Mouse (Mus musculus) limb, embryonic 13.5 days (tissue): Measurements from ENCODE around the gene Podxl2. TPM values are rescaled to one million over a fixed set of nuclear protein-coding genes. Genes with fewer than 3 reads are reported as not detected.

Experiments
- ATAC-seq: fragments of 200-750 bp; cut with Nextera tagmentation; 2 replicates; pipeline ENCODE4 v1.8.0; 2017; ENCODE audit warnings: low read depth, moderate number of reproducible peaks, moderate TSS enrichment; ENCODE audit not compliant: low FRiP score
- H3K27ac ChIP-seq: fragments of 300-500 bp; sonication (generic); 2 replicates; pipeline ENCODE4 v1.5.1; 2015; ENCODE audit warnings: inconsistent platforms, mild to moderate bottlenecking, moderate library complexity
- H3K27me3 ChIP-seq: fragments of 300-500 bp; sonication (generic); 2 replicates; pipeline ENCODE4 v1.6.1; 2015; ENCODE audit warnings: mild to moderate bottlenecking, inconsistent platforms
- H3K36me3 ChIP-seq: fragments of 300-500 bp; sonication (generic); 2 replicates; pipeline ENCODE4 v1.6.1; 2015; ENCODE audit warnings: inconsistent platforms, mild to moderate bottlenecking, moderate library complexity
- H3K4me1 ChIP-seq: fragments of 300-500 bp; sonication (generic); 2 replicates; pipeline ENCODE4 v1.6.1; 2015; ENCODE audit warnings: inconsistent platforms
- H3K4me2 ChIP-seq: fragments of 300-500 bp; sonication (generic); replicated peaks from 2 replicates; pipeline ENCODE4 v1.6.1; 2015; ENCODE audit warnings: inconsistent platforms, mild to moderate bottlenecking, moderate library complexity
- H3K4me3 ChIP-seq: fragments of 300-500 bp; sonication (generic); 2 replicates; pipeline ENCODE4 v1.5.1; 2015; ENCODE audit warnings: moderate library complexity, mild to moderate bottlenecking, inconsistent platforms
- H3K9ac ChIP-seq: fragments of 300-500 bp; sonication (generic); 2 replicates; pipeline ENCODE4 v1.6.1; 2015; ENCODE audit warnings: mild to moderate bottlenecking, inconsistent platforms
- H3K9me3 ChIP-seq: fragments of 300-500 bp; sonication (generic); 2 replicates; pipeline ENCODE4 v1.6.1; 2016; ENCODE audit warnings: inconsistent platforms
- WGBS: fragments of 180-500 bp; shearing (Covaris S2); methylation state at CpG from one replicate; pipeline ENCODE4 v1.1.7; 2015; 5-methylcytosine and 5-hydroxymethylcytosine counted together
- polyA plus RNA-seq: library from polyadenylated mRNA; unstranded; fragments of >200 nt; fragmentation: Nextera tagmentation; extraction: Ambion mirVana; gene quantifications from 2 replicates; pipeline ENCODE4 v1.2.1, GENCODE M21; 2015

Gene Podxl2
- polyA plus RNA-seq, 1 experiment from 2014 or later: 108 TPM

- H3K9ac ChIP-seq: no peak overlapping the region
- H3K4me1 ChIP-seq: peaks cover 15% of the 10 kb centered on the region
- WGBS: 19% methylated on average over 3 of the region's 3 CpGs
- no peaks in the 10 kb centered on the region for H3K27me3 ChIP-seq
- no peak overlapping the region for H3K27ac ChIP-seq
- H3K9me3 ChIP-seq: no peaks in the 10 kb centered on the region
- no peak overlapping the region for H3K4me2 ChIP-seq
- no peak for ATAC-seq
- H3K4me3 ChIP-seq: no peak overlapping the region
- no peaks in the 10 kb centered on the region for H3K36me3 ChIP-seq
Measured at GRCm38 (mm10) chr6:88800735-88801134, 74.1 kb downstream of the Podxl2 start.

- Histone ChIP-seq H3K9ac (no peak overlapping the region), H3K4me1 (peaks cover 15% of the 10 kb centered on the region), H3K4me3 (no peak overlapping the region), H3K4me2 (no peak overlapping the region), H3K27ac (no peak overlapping the region), H3K36me3 (no peaks in the 10 kb centered on the region), H3K9me3 (no peaks in the 10 kb centered on the region), H3K27me3 (no peaks in the 10 kb centered on the region)
- ATAC-seq: no peak
- WGBS: 79% methylated on average over 7 of the region's 7 CpGs
Measured at GRCm38 (mm10) chr6:88800191-88800590, 74.7 kb downstream of the Podxl2 start.

- Histone ChIP-seq H3K4me1 (peaks cover 21% of the 10 kb centered on the region), H3K4me2 (no peak overlapping the region), H3K36me3 (no peaks in the 10 kb centered on the region), H3K4me3 (no peak overlapping the region), H3K27me3 (no peaks in the 10 kb centered on the region), H3K9me3 (no peaks in the 10 kb centered on the region), H3K27ac (no peak overlapping the region), H3K9ac (no peak overlapping the region)
- ATAC-seq: no peak
- WGBS: 43% methylated on average over 14 of the region's 14 CpGs
Measured at GRCm38 (mm10) chr6:88794561-88794971, 80.3 kb downstream of the Podxl2 start.

GRCm38 (mm10) chr6:88793872-88794271 is 81.0 kb downstream of the Podxl2 start:
- Histone ChIP-seq H3K4me3 (no peak overlapping the region), H3K4me1 (peaks cover 21% of the 10 kb centered on the region), H3K36me3 (no peaks in the 10 kb centered on the region), H3K27me3 (no peaks in the 10 kb centered on the region), H3K27ac (no peak overlapping the region), H3K9ac (no peak overlapping the region), H3K9me3 (no peaks in the 10 kb centered on the region), H3K4me2 (no peak overlapping the region)
- WGBS: 70% methylated on average over 13 of the region's 13 CpGs
- ATAC-seq: no peak

GRCm38 (mm10) chr6:88793243-88793642 is 81.6 kb downstream of the Podxl2 start:
- H3K4me1 ChIP-seq: peaks cover 27% of the 10 kb centered on the region
- H3K9ac ChIP-seq: no peak overlapping the region
- no peak overlapping the region for H3K4me3 ChIP-seq
- no peaks in the 10 kb centered on the region for H3K9me3 ChIP-seq
- H3K36me3 ChIP-seq: no peaks in the 10 kb centered on the region
- no peak overlapping the region for H3K4me2 ChIP-seq
- H3K27me3 ChIP-seq: no peaks in the 10 kb centered on the region
- ATAC-seq: no peak
- H3K27ac ChIP-seq: no peak overlapping the region
- 31% methylated on average over 2 of the region's 2 CpGs for WGBS

Other genes with a start within 250 kb of the Podxl2 start
- 0.51 and 0.54 TPM in 2 replicates for gene Kbtbd12, start 237.1 kb downstream of the Podxl2 start, polyA plus RNA-seq
- gene Mgll, start 150.6 kb downstream of the Podxl2 start, polyA plus RNA-seq: 13.6 and 15.5 TPM in 2 replicates
- gene Abtb1, start 33.1 kb downstream of the Podxl2 start, polyA plus RNA-seq: 28.0 and 30.2 TPM in 2 replicates
- 144 and 146 TPM in 2 replicates for gene Mcm2, start 23.7 kb upstream of the Podxl2 start, polyA plus RNA-seq
- gene Tpra1, start 27.2 kb upstream of the Podxl2 start, polyA plus RNA-seq: 89.5 and 89.6 TPM in 2 replicates